Mouse (Mus musculus) cerebellum, postnatal 4 days (tissue): ENCODE results near the gene Ldb1.
"Not testable (repeated sequence)": the region's sequence is repeated elsewhere in the genome, so short reads cannot be mapped to it uniquely, and the experiment has no call there.

Experiments
- DNase-seq, 2 experiments: peaks; one replicate each; pipeline ENCODE4 v3.0.0; 2022; ENCODE audit warnings: low spot score in 2 of 2, mixed read lengths in 1 of 2

Gene Ldb1

GRCm38 (mm10) chr19:46028747-46029320, 16.2 kb downstream of the Ldb1 start:
- DNase-seq, result no peak

GRCm38 (mm10) chr19:46026567-46026966, 18.4 kb downstream of the Ldb1 start:
- DNase-seq, result no peak

- no peak for DNase-seq
These were observed 20.1 kb downstream of the Ldb1 start for GRCm38 (mm10) chr19:46024959-46025358.

GRCm38 (mm10) chr19:46016023-46016422, 29.0 kb downstream of the Ldb1 start:
- no peak for DNase-seq

GRCm38 (mm10) chr19:46014572-46015178, 30.3 kb downstream of the Ldb1 start:
- peak; percentile 77 to 87 for DNase-seq

- DNase-seq, result no peak
These were observed 39.3 kb downstream of the Ldb1 start for GRCm38 (mm10) chr19:46005680-46006079.

- no peak for DNase-seq
These were observed 40.1 kb downstream of the Ldb1 start for GRCm38 (mm10) chr19:46004814-46005466.

- peak; percentile 32 to 43 for DNase-seq
These were observed 41.4 kb downstream of the Ldb1 start, which contains the start of gene Hps6 for GRCm38 (mm10) chr19:46003371-46004226. TSS of gene Hps6 (plus strand) at chr19:46003508.

- DNase-seq, result no peak
These were observed 42.7 kb downstream of the Ldb1 start for GRCm38 (mm10) chr19:46002279-46002678.

- DNase-seq, result no peak
These were observed 45.6 kb downstream of the Ldb1 start for GRCm38 (mm10) chr19:45999378-45999777.

- no peak for DNase-seq
These were observed 46.3 kb downstream of the Ldb1 start for GRCm38 (mm10) chr19:45998694-45999217.

GRCm38 (mm10) chr19:45997785-45998693, 47.0 kb downstream of the Ldb1 start, which contains the start of gene Armh3:
TSS of gene Armh3 (minus strand) at chr19:45998488.
- DNase-seq, result peak; percentile 77 to 88

GRCm38 (mm10) chr19:45997365-45997764, 47.6 kb downstream of the Ldb1 start:
- DNase-seq, result no peak

- DNase-seq, result no peak
These were observed 50.9 kb downstream of the Ldb1 start for GRCm38 (mm10) chr19:45993981-45994737.

GRCm38 (mm10) chr19:45993441-45993840, 51.6 kb downstream of the Ldb1 start:
- not testable (repeated sequence) for DNase-seq

- DNase-seq, result no peak
These were observed 53.8 kb downstream of the Ldb1 start for GRCm38 (mm10) chr19:45991171-45991570.

GRCm38 (mm10) chr19:45988238-45988637, 56.8 kb downstream of the Ldb1 start:
- no peak for DNase-seq

GRCm38 (mm10) chr19:45984379-45984778, 60.6 kb downstream of the Ldb1 start:
- no peak for DNase-seq
